Mouse (Mus musculus) hindbrain, postnatal 0 days (tissue): ENCODE measurements around the gene Dicer1. TPM values are rescaled to one million over a fixed set of nuclear protein-coding genes. Genes with fewer than 3 reads are reported as not detected.

Experiments used
- ATAC-seq: fragments of 200-750 bp; cut with Nextera tagmentation; 2 replicates; pipeline ENCODE4 v1.8.0; 2017; ENCODE audit warnings: mild to moderate bottlenecking, moderate TSS enrichment, moderate library complexity
- DNase-seq: peaks from one replicate; pipeline ENCODE4 v3.0.0-alpha.2; 2015; ENCODE audit warnings: low spot score
- H3K27ac ChIP-seq: fragments of 300-500 bp; sonication (generic); 2 replicates; pipeline ENCODE4 v1.5.1; 2014; ENCODE audit warnings: mild to moderate bottlenecking
- H3K27me3 ChIP-seq: fragments of 300-500 bp; sonication (generic); 2 replicates; pipeline ENCODE4 v1.6.1; 2014; ENCODE audit warnings: low read length, mixed read lengths; ENCODE audit not compliant: insufficient read depth
- H3K36me3 ChIP-seq: fragments of 300-500 bp; sonication (generic); 2 replicates; pipeline ENCODE4 v1.6.1; 2014; ENCODE audit warnings: low read length, mixed read lengths; ENCODE audit not compliant: insufficient read depth
- H3K4me1 ChIP-seq: fragments of 300-500 bp; sonication (generic); 2 replicates; pipeline ENCODE4 v1.6.1; 2014; ENCODE audit warnings: antibody characterized with exemption, low read length, mixed read lengths; ENCODE audit not compliant: insufficient read depth
- H3K4me2 ChIP-seq: fragments of 300-500 bp; sonication (generic); 2 replicates; pipeline ENCODE4 v1.6.1; 2014; ENCODE audit warnings: low read depth, mild to moderate bottlenecking, low read length, moderate library complexity, mixed read lengths
- H3K4me3 ChIP-seq: fragments of 300-500 bp; sonication (generic); 2 replicates; pipeline ENCODE4 v1.5.1; 2014; ENCODE audit warnings: low read length
- H3K9ac ChIP-seq: fragments of 300-500 bp; sonication (generic); replicated peaks from 2 replicates; pipeline ENCODE4 v1.6.1; 2014; ENCODE audit warnings: mild to moderate bottlenecking, low read length, moderate library complexity, mixed read lengths
- H3K9me3 ChIP-seq: fragments of 300-500 bp; sonication (generic); 2 replicates; pipeline ENCODE4 v1.6.1; 2016; ENCODE audit warnings: low read length, mixed read lengths
- CTCF ChIP-seq: IDR thresholded peaks from 2 replicates; pipeline ENCODE4 v1.5.1; 2016; ENCODE audit warnings: antibody characterized with exemption, control low read depth, low read depth
- WGBS: fragments of 180-500 bp; shearing (Covaris S2); extraction: QIAGEN DNeasy Blood & Tissue Kit; methylation state at CpG from one replicate; pipeline ENCODE4 v1.1.7; 2014; 5-methylcytosine and 5-hydroxymethylcytosine counted together
- polyA plus RNA-seq: library from polyadenylated mRNA; unstranded; fragments of >200 nt; fragmentation: Nextera tagmentation; extraction: Ambion mirVana; gene quantifications from 2 replicates; pipeline ENCODE4 v1.2.1, GENCODE M21; 2015
- total RNA-seq: library from RNA; depleted of rRNA; stranded (reverse); fragments of >200 nt; gene quantifications from 2 replicates; pipeline ENCODE4 v1.2.3, GENCODE M21; 2014

Dicer1 gene
- total and polyA plus RNA-seq, 2 experiments from 2014 or later, result 26.5 to 27.4 TPM

GRCm38 (mm10) chr12:104676535-104677370 lies 75.0 kb downstream of the Dicer1 start:
- Histone ChIP-seq H3K9me3 (no peaks in the 10 kb centered on the region), H3K9ac (no peak overlapping the region), H3K27me3 (no peaks in the 10 kb centered on the region), H3K4me2 (no peak overlapping the region), H3K36me3 (no peaks in the 10 kb centered on the region), H3K4me3 (no peak overlapping the region), H3K27ac (no peak overlapping the region), H3K4me1 (0 out of 2 replicates have a peak, but pooled peaks cover 3% of the 10 kb centered on the region)
- DNase-seq (peak; percentile 40), ATAC-seq (peak; percentile 65)
- WGBS, result 57% methylated on average over 13 of the region's 13 CpGs
- no peak for TF ChIP-seq CTCF

DNA sequence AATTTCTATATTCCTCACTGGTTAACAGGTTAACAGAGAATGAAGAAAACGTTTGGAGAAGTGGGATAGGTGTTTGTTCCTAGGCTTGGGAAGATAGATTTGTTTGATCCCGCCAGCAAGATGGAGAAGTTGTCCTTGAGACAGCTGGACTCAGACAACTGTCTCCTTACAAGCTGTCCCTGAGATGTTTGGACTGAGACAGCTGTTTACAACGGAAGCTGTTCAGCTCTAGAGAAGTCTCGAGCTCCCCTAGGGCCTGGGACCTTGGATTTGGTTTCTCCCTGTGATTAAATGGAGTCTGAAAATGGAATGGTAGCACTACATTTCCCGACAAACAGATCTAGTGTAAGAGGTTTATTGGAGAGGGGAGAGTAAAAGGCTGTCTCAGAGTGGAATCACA lies 78.8 kb downstream of the Dicer1 start:
- WGBS, result 62% methylated on average over 5 of the region's 5 CpGs
- H3K9me3 ChIP-seq, result no peaks in the 10 kb centered on the region
- TF ChIP-seq CTCF, result no peak

GRCm38 (mm10) chr12:104672406-104672805 lies 79.3 kb downstream of the Dicer1 start:
- Histone ChIP-seq H3K9ac (no peak overlapping the region), H3K4me3 (no peak overlapping the region), H3K4me1 (no peaks in the 10 kb centered on the region), H3K4me2 (no peak overlapping the region), H3K27me3 (no peaks in the 10 kb centered on the region), H3K9me3 (no peaks in the 10 kb centered on the region), H3K27ac (no peak overlapping the region), H3K36me3 (no peaks in the 10 kb centered on the region)
- TF ChIP-seq CTCF, result no peak
- DNase-seq (no peak), ATAC-seq (no peak)
- WGBS, result 57% methylated on average over 10 of the region's 10 CpGs

More for the DNA sequence above, 78.8 kb downstream of the Dicer1 start:
- DNase-seq, result no peak
- ATAC-seq, result no peak
- no peak overlapping the region for H3K4me2 ChIP-seq
- H3K36me3 ChIP-seq, result no peaks in the 10 kb centered on the region
- H3K27me3 ChIP-seq, result no peaks in the 10 kb centered on the region
- H3K4me3 ChIP-seq, result no peak overlapping the region
- no peak overlapping the region for H3K27ac ChIP-seq
- H3K4me1 ChIP-seq, result no peaks in the 10 kb centered on the region
- H3K9ac ChIP-seq, result no peak overlapping the region

- Histone ChIP-seq H3K4me3 (no peak overlapping the region), H3K9ac (no peak overlapping the region), H3K27ac (no peak overlapping the region), H3K4me2 (no peak overlapping the region), H3K27me3 (no peaks in the 10 kb centered on the region), H3K36me3 (no peaks in the 10 kb centered on the region), H3K4me1 (no peaks in the 10 kb centered on the region), H3K9me3 (no peaks in the 10 kb centered on the region)
- 85% methylated on average over 7 of the region's 7 CpGs for WGBS
- DNase-seq (no peak), ATAC-seq (no peak)
- no peak for TF ChIP-seq CTCF
These were observed 83.9 kb downstream of the Dicer1 start for GRCm38 (mm10) chr12:104667846-104668245.

DNA sequence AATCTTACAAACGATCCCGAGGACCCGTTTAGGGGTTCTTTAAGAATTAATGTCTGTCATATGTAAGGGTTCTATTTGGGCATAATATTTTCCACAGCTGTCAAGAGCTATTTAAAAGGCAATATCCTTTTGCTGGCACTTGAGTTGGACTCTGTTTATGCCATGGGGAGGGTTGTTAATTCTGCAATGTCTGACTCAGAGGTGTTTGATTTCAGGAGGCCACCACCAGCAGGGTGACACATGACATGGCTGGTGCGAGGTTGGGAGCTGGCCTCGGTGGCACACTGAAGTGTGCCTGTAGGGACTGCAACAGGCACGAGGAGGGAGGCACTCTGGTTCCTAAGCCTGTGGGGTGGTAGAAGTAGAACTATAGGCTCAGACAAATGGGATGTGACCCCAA lies 85.8 kb downstream of the Dicer1 start:
- Histone ChIP-seq H3K9ac (no peak overlapping the region), H3K4me2 (no peak overlapping the region), H3K9me3 (no peaks in the 10 kb centered on the region), H3K27me3 (no peaks in the 10 kb centered on the region), H3K4me3 (no peak overlapping the region), H3K4me1 (no peaks in the 10 kb centered on the region), H3K27ac (no peak overlapping the region), H3K36me3 (no peaks in the 10 kb centered on the region)
- TF ChIP-seq CTCF, result no peak
- WGBS, result 75% methylated on average over 6 of the region's 6 CpGs
- DNase-seq (no peak), ATAC-seq (no peak)

GRCm38 (mm10) chr12:104665521-104665920 lies 86.2 kb downstream of the Dicer1 start:
- TF ChIP-seq CTCF, result no peak
- Histone ChIP-seq H3K4me3 (no peak overlapping the region), H3K36me3 (no peaks in the 10 kb centered on the region), H3K4me1 (no peaks in the 10 kb centered on the region), H3K9me3 (no peaks in the 10 kb centered on the region), H3K27ac (no peak overlapping the region), H3K27me3 (no peaks in the 10 kb centered on the region), H3K9ac (no peak overlapping the region), H3K4me2 (no peak overlapping the region)
- WGBS, result 86% methylated on average over 9 of the region's 9 CpGs
- no peak for DNase-seq
- no peak for ATAC-seq

DNA sequence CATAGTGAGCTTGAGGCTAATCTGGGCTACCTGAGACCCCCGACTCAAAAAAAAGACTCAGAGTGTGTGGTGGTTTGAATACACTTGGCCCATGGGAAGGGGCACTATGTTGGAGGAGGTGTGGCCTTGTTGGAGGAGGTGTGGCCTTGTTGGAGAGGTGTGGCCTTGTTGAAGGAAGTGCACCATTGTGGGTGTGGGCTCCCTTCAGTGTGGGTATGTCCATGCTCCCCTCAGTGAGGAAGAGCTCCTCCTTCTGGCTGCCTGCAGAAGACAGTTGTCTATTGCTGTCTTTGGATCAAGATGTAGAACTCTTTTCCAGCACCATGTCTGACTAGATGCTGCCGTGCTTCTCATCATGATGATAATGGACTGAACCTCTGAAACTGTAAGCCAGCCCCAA lies 95.6 kb downstream of the Dicer1 start:
- Histone ChIP-seq H3K9ac (no peak overlapping the region), H3K9me3 (no peaks in the 10 kb centered on the region), H3K4me2 (no peak overlapping the region), H3K4me3 (no peak overlapping the region), H3K36me3 (no peaks in the 10 kb centered on the region), H3K27ac (no peak overlapping the region), H3K4me1 (no peaks in the 10 kb centered on the region; the same call in 1 of the 2 replicates), H3K27me3 (no peaks in the 10 kb centered on the region)
- no peak for DNase-seq
- no peak for TF ChIP-seq CTCF
- no peak for ATAC-seq
- WGBS, result 99% methylated on average over 2 of the region's 2 CpGs
